Comparison of ENCODE assay signal across 8 mouse cellular contexts in the genomic region with DNA sequence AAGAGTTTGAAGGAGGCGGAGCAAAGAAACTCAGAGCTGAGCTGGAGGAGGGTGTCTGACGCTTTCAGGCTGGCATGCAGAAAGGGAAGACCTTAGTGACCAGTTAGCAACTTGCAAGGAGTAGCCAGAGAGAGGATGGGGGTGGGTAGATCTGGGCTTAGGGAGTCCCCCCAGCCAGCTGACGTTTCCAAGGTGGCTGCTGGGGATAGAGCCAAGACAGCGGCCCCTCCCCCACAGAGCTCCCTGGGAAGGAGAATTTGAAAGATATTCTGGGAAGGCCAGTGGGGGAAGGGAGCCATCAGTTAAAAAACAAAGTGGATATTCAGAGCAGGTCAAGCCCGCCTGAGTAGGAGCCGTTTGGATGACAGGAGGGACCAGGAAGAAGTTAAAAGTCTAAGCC. TPM values are rescaled to one million over a fixed set of nuclear protein-coding genes. Genes with fewer than 3 reads are reported as not detected.
DNase-seq lines count a peak whose midpoint lies in the region; ATAC-seq and TF ChIP-seq lines count a peak whose summit lies in the region.

No protein-coding gene starts in this region.

- TF ChIP-seq EP300 in stomach, postnatal 0 days (optimal IDR thresholded peaks at IDR 0.05) = no peak

- peak overlapping the region; percentile 34 for H3K4me2 ChIP-seq in hindbrain, postnatal 0 days (ENCODE audit: low read depth, low read length)
- H3K4me2 ChIP-seq in midbrain, embryonic 14.5 days (ENCODE audit: low read length) = no peak overlapping the region
- H3K4me2 ChIP-seq in stomach, postnatal 0 days (replicated peaks; ENCODE audit: low read depth) = peak overlapping the region; percentile 18; the same call in 1 of the 2 replicates

- peaks cover 11% of the 10 kb centered on the region; the same call in 1 of the 2 replicates for H3K36me3 ChIP-seq in hindbrain, postnatal 0 days (ENCODE audit: insufficient read depth, low read length)
- H3K36me3 ChIP-seq in midbrain, embryonic 14.5 days (ENCODE audit: control insufficient read depth, insufficient read depth, low read length) = peaks cover 17% of the 10 kb centered on the region
- H3K36me3 ChIP-seq in stomach, postnatal 0 days (ENCODE audit: control insufficient read depth, insufficient read depth, low read length) = no peaks in the 10 kb centered on the region

- no peaks in the 10 kb centered on the region for H3K27me3 ChIP-seq in hindbrain, postnatal 0 days (ENCODE audit: insufficient read depth, low read length)
- no peaks in the 10 kb centered on the region for H3K27me3 ChIP-seq in midbrain, embryonic 14.5 days (ENCODE audit: control insufficient read depth, insufficient read depth, low read length)
- H3K27me3 ChIP-seq in stomach, postnatal 0 days (ENCODE audit: control insufficient read depth, insufficient read depth, low read length) = no peaks in the 10 kb centered on the region

- H3K4me1 ChIP-seq in hindbrain, postnatal 0 days (ENCODE audit: insufficient read depth, low read length) = peaks cover 28% of the 10 kb centered on the region
- H3K4me1 ChIP-seq in midbrain, embryonic 14.5 days (ENCODE audit: control insufficient read depth, insufficient read depth, low read length) = peaks cover 25% of the 10 kb centered on the region
- H3K4me1 ChIP-seq in stomach, postnatal 0 days (replicated peaks; ENCODE audit: control insufficient read depth, insufficient read depth) = peaks cover 2% of the 10 kb centered on the region; the same call in 1 of the 2 replicates

- intact Hi-C loops in left cerebral cortex, postnatal 14 days (cut with DNase I) = no loop called here

- DNase-seq in MN1 (ENCODE audit: low spot score) = peak; percentile 21
- peak; percentile 43 to 58 for DNase-seq in cerebellum, postnatal 36 days
- peak; percentile 71 to 83 for DNase-seq in gastrocnemius, adult 8-10 months (ENCODE audit: low spot score in 2 of 2)
- peak; percentile 80 for DNase-seq in hindbrain, postnatal 0 days (ENCODE audit: low spot score)
- peak; percentile 75 to 81 for DNase-seq in left cerebral cortex, postnatal 14 days (ENCODE audit: low spot score in 2 of 2)
- DNase-seq in midbrain, embryonic 14.5 days = peak; percentile 69
- peak; percentile 54 for DNase-seq in stomach, postnatal 0 days (ENCODE audit: low spot score)
- no peak for DNase-seq in c-Kit-positive CD71-positive TER-119-positive erythroid progenitor cells, embryonic 14.5 days (ENCODE audit: low spot score)

- peak; percentile 77 for ATAC-seq in hindbrain, postnatal 0 days
- ATAC-seq in midbrain, embryonic 14.5 days (ENCODE audit: low FRiP score, low TSS enrichment) = no peak
- ATAC-seq in stomach, postnatal 0 days (ENCODE audit: low FRiP score, low TSS enrichment) = peak; percentile 54; the same call in 1 of the 2 replicates

- peak overlapping the region; percentile 76 for H3K27ac ChIP-seq in hindbrain, postnatal 0 days
- H3K27ac ChIP-seq in midbrain, embryonic 14.5 days (replicated peaks; ENCODE audit: low read depth, low read length) = 0 out of 2 replicates have a peak overlapping the region, but pooled peaks have one; percentile 22
- H3K27ac ChIP-seq in stomach, postnatal 0 days (replicated peaks) = peak overlapping the region; percentile 67

- WGBS in hindbrain, postnatal 0 days = 10% methylated on average over 6 of the region's 6 CpGs
- WGBS in midbrain, embryonic 14.5 days = 9% methylated on average over 6 of the region's 6 CpGs
- 11% methylated on average over 6 of the region's 6 CpGs for WGBS in stomach, postnatal 0 days

- H3K9ac ChIP-seq in hindbrain, postnatal 0 days (replicated peaks; ENCODE audit: low read length) = peak overlapping the region; percentile 25; the same call in 1 of the 2 replicates
- H3K9ac ChIP-seq in midbrain, embryonic 14.5 days (replicated peaks; ENCODE audit: low read length) = no peak overlapping the region
- peak overlapping the region; percentile 41; the same call in 1 of the 2 replicates for H3K9ac ChIP-seq in stomach, postnatal 0 days (ENCODE audit: low read length)

- H3K4me3 ChIP-seq in hindbrain, postnatal 0 days (ENCODE audit: low read length) = no peak overlapping the region
- no peak overlapping the region for H3K4me3 ChIP-seq in midbrain, embryonic 14.5 days (replicated peaks; ENCODE audit: low read depth, low read length)
- no peak overlapping the region for H3K4me3 ChIP-seq in stomach, postnatal 0 days (ENCODE audit: low read depth, low read length)

- TF ChIP-seq CTCF in hindbrain, postnatal 0 days (IDR thresholded peaks at IDR 0.05; ENCODE audit: low read depth) = no peak
- TF ChIP-seq CTCF in stomach, postnatal 0 days (IDR thresholded peaks at IDR 0.05; ENCODE audit: low read depth) = no peak

- H3K9me3 ChIP-seq in hindbrain, postnatal 0 days (ENCODE audit: low read length) = no peaks in the 10 kb centered on the region
- H3K9me3 ChIP-seq in midbrain, embryonic 14.5 days (ENCODE audit: control insufficient read depth, low read length) = no peaks in the 10 kb centered on the region
- H3K9me3 ChIP-seq in stomach, postnatal 0 days (ENCODE audit: control insufficient read depth, low read length) = no peaks in the 10 kb centered on the region

RNA-seq across cellular contexts. Expression of gene Atp1b2, which starts 5.6 kb away (rescaled TPM):
- total RNA-seq in gastrocnemius, adult 8-10 months (2022) = 100 to 1,000 TPM; 333 to 372 (median 353) TPM
- total RNA-seq in hindbrain, postnatal 0 days (2014; rRNA removed) = 185 and 210 TPM in 2 replicates
- 145 and 157 TPM in 2 replicates for polyA plus RNA-seq in hindbrain, postnatal 0 days (2015; fragmentation: Nextera tagmentation; extraction: Ambion mirVana)
- 100 to 1,000 TPM; 451 to 452 TPM for total RNA-seq in left cerebral cortex, postnatal 14 days (2021)
- polyA plus RNA-seq in midbrain, embryonic 14.5 days (2014; fragmentation: Nextera tagmentation; extraction: Ambion mirVana) = 46.5 and 46.7 TPM in 2 replicates
- 5.3 and 7.2 TPM in 2 replicates for polyA plus RNA-seq in stomach, postnatal 0 days (2015; fragmentation: Nextera tagmentation; extraction: Ambion mirVana)

RNA-seq across cellular contexts. Expression of gene Shbg, which starts 17.6 kb away (rescaled TPM):
- not detected for total RNA-seq in gastrocnemius, adult 8-10 months (2022)
- 0.40 TPM in 1 of 2 replicates, not detected in the other for total RNA-seq in hindbrain, postnatal 0 days (2014; rRNA removed)
- polyA plus RNA-seq in hindbrain, postnatal 0 days (2015; fragmentation: Nextera tagmentation; extraction: Ambion mirVana) = not detected in 2 replicates
- not detected for total RNA-seq in left cerebral cortex, postnatal 14 days (2021)
- not detected in 2 replicates for polyA plus RNA-seq in midbrain, embryonic 14.5 days (2014; fragmentation: Nextera tagmentation; extraction: Ambion mirVana)
- polyA plus RNA-seq in stomach, postnatal 0 days (2015; fragmentation: Nextera tagmentation; extraction: Ambion mirVana) = not detected in 2 replicates

RNA-seq across cellular contexts. Expression of gene Trp53, which starts 19.9 kb away (rescaled TPM):
- 10 to 100 TPM; 12.6 to 17.2 (median 13.8) TPM for total RNA-seq in gastrocnemius, adult 8-10 months (2022)
- 33.5 and 41.5 TPM in 2 replicates for total RNA-seq in hindbrain, postnatal 0 days (2014; rRNA removed)
- polyA plus RNA-seq in hindbrain, postnatal 0 days (2015; fragmentation: Nextera tagmentation; extraction: Ambion mirVana) = 36.6 and 37.4 TPM in 2 replicates
- 10 to 100 TPM; 21.2 to 21.9 TPM for total RNA-seq in left cerebral cortex, postnatal 14 days (2021)
- polyA plus RNA-seq in midbrain, embryonic 14.5 days (2014; fragmentation: Nextera tagmentation; extraction: Ambion mirVana) = 66.1 and 69.2 TPM in 2 replicates
- 45.0 and 51.4 TPM in 2 replicates for polyA plus RNA-seq in stomach, postnatal 0 days (2015; fragmentation: Nextera tagmentation; extraction: Ambion mirVana)

RNA-seq across cellular contexts. Expression of gene Wrap53, which starts 20.0 kb away (rescaled TPM):
- total RNA-seq in gastrocnemius, adult 8-10 months (2022) = 1 to 10 TPM; 3.3 to 4.4 (median 3.7) TPM
- total RNA-seq in hindbrain, postnatal 0 days (2014; rRNA removed) = 16.4 and 19.4 TPM in 2 replicates
- 12.8 and 13.8 TPM in 2 replicates for polyA plus RNA-seq in hindbrain, postnatal 0 days (2015; fragmentation: Nextera tagmentation; extraction: Ambion mirVana)
- 1 to 10 TPM; 6.9 to 8.3 TPM for total RNA-seq in left cerebral cortex, postnatal 14 days (2021)
- 22.5 and 22.7 TPM in 2 replicates for polyA plus RNA-seq in midbrain, embryonic 14.5 days (2014; fragmentation: Nextera tagmentation; extraction: Ambion mirVana)
- 8.7 and 9.0 TPM in 2 replicates for polyA plus RNA-seq in stomach, postnatal 0 days (2015; fragmentation: Nextera tagmentation; extraction: Ambion mirVana)

RNA-seq across cellular contexts. Expression of gene Sat2, which starts 21.7 kb away (rescaled TPM):
- total RNA-seq in gastrocnemius, adult 8-10 months (2022) = 1 to 10 TPM; 1.4 to 3.8 (median 2.7) TPM
- total RNA-seq in hindbrain, postnatal 0 days (2014; rRNA removed) = 8.6 and 10.9 TPM in 2 replicates
- polyA plus RNA-seq in hindbrain, postnatal 0 days (2015; fragmentation: Nextera tagmentation; extraction: Ambion mirVana) = 35.4 and 41.4 TPM in 2 replicates
- 10 to 100 TPM in 1 of 2 experiments, 1 to 10 TPM in 1; 9.9 to 10.2 TPM for total RNA-seq in left cerebral cortex, postnatal 14 days (2021)
- polyA plus RNA-seq in midbrain, embryonic 14.5 days (2014; fragmentation: Nextera tagmentation; extraction: Ambion mirVana) = 21.6 and 22.5 TPM in 2 replicates
- 14.4 and 15.5 TPM in 2 replicates for polyA plus RNA-seq in stomach, postnatal 0 days (2015; fragmentation: Nextera tagmentation; extraction: Ambion mirVana)

Comparison
In these comparisons a context has a peak if more than half of its experiments do, and no peak if none do; other contexts are left out.
1. H3K27ac ChIP-seq: peak in every context shown above with its lines; median percentile 76 in hindbrain, postnatal 0 days; 67 in stomach, postnatal 0 days; 22 in midbrain, embryonic 14.5 days.